Mouse (Mus musculus) kidney, embryonic 14.5 days (tissue): Measurements from ENCODE around the gene Dctn3. TPM values are rescaled to one million over a fixed set of nuclear protein-coding genes. Genes with fewer than 3 reads are reported as not detected.

Experiments used
- ATAC-seq: fragments of 200-750 bp; cut with Nextera tagmentation; 2 replicates; pipeline ENCODE4 v1.8.0; 2017; ENCODE audit warnings: moderate number of reproducible peaks, mild to moderate bottlenecking, moderate TSS enrichment, moderate library complexity; ENCODE audit not compliant: low FRiP score, low TSS enrichment
- H3K27ac ChIP-seq: fragments of 300-500 bp; sonication (generic); 2 replicates; pipeline ENCODE4 v1.5.1; 2014; ENCODE audit warnings: low read depth, mild to moderate bottlenecking, low read length, moderate library complexity, mixed read lengths
- H3K27me3 ChIP-seq: fragments of 300-500 bp; sonication (generic); 2 replicates; pipeline ENCODE4 v1.6.1; 2014; ENCODE audit warnings: mild to moderate bottlenecking, low read length; ENCODE audit not compliant: control insufficient read depth, insufficient read depth
- H3K36me3 ChIP-seq: fragments of 300-500 bp; sonication (generic); 2 replicates; pipeline ENCODE4 v1.6.1; 2014; ENCODE audit warnings: low read length, mixed read lengths; ENCODE audit not compliant: control insufficient read depth, insufficient read depth
- H3K4me1 ChIP-seq: fragments of 300-500 bp; sonication (generic); 2 replicates; pipeline ENCODE4 v1.6.1; 2014; ENCODE audit warnings: low read length, mixed read lengths; ENCODE audit not compliant: control insufficient read depth, insufficient read depth
- H3K4me2 ChIP-seq: fragments of 300-500 bp; sonication (generic); replicated peaks from 2 replicates; pipeline ENCODE4 v1.6.1; 2014; ENCODE audit warnings: low read depth, mild to moderate bottlenecking, low read length
- H3K4me3 ChIP-seq: fragments of 300-500 bp; sonication (generic); 2 replicates; pipeline ENCODE4 v1.5.1; 2014; ENCODE audit warnings: mild to moderate bottlenecking, low read length
- H3K9ac ChIP-seq: fragments of 300-500 bp; sonication (generic); 2 replicates; pipeline ENCODE4 v1.6.1; 2014; ENCODE audit warnings: low read depth, mild to moderate bottlenecking, low read length, moderate library complexity
- H3K9me3 ChIP-seq: fragments of 300-500 bp; sonication (generic); 2 replicates; pipeline ENCODE4 v1.6.1; 2016; ENCODE audit warnings: low read length; ENCODE audit not compliant: control insufficient read depth
- WGBS: fragments of 180-500 bp; shearing (Covaris S2); extraction: QIAGEN DNeasy Blood & Tissue Kit; methylation state at CpG from one replicate; pipeline ENCODE4 v1.1.7; 2014; 5-methylcytosine and 5-hydroxymethylcytosine counted together
- polyA plus RNA-seq: library from polyadenylated mRNA; unstranded; fragments of >200 nt; fragmentation: Nextera tagmentation; extraction: Ambion mirVana; gene quantifications from 2 replicates; pipeline ENCODE4 v1.2.1, GENCODE M21; 2014

The Dctn3 gene
- polyA plus RNA-seq, 1 experiment from 2014 or later: 107 TPM

GRCm38 (mm10) chr4:41716834-41717233, 6.1 kb downstream of the Dctn3 start:
- Histone ChIP-seq H3K36me3 (peaks cover 34% of the 10 kb centered on the region), H3K9me3 (no peaks in the 10 kb centered on the region), H3K4me3 (no peak overlapping the region), H3K4me1 (peaks cover 15% of the 10 kb centered on the region), H3K4me2 (no peak overlapping the region), H3K27me3 (no peaks in the 10 kb centered on the region), H3K9ac (no peak overlapping the region), H3K27ac (no peak overlapping the region)
- no peak for ATAC-seq
- 82% methylated on average over 6 of the region's 6 CpGs for WGBS

- Histone ChIP-seq H3K4me3 (no peak overlapping the region), H3K4me1 (peaks cover 17% of the 10 kb centered on the region), H3K9me3 (no peaks in the 10 kb centered on the region), H3K27ac (no peak overlapping the region), H3K27me3 (no peaks in the 10 kb centered on the region), H3K4me2 (no peak overlapping the region), H3K9ac (no peak overlapping the region), H3K36me3 (peaks cover 43% of the 10 kb centered on the region)
- ATAC-seq: no peak
- 90% methylated on average over 5 of the region's 5 CpGs for WGBS
Measured at GRCm38 (mm10) chr4:41715596-41715995, 7.4 kb downstream of the Dctn3 start.

GRCm38 (mm10) chr4:41715082-41715481, 7.9 kb downstream of the Dctn3 start:
- Histone ChIP-seq H3K36me3 (peaks cover 41% of the 10 kb centered on the region), H3K27me3 (no peaks in the 10 kb centered on the region), H3K4me1 (peaks cover 17% of the 10 kb centered on the region), H3K9ac (no peak overlapping the region), H3K9me3 (no peaks in the 10 kb centered on the region), H3K4me3 (no peak overlapping the region), H3K27ac (no peak overlapping the region), H3K4me2 (no peak overlapping the region)
- no peak for ATAC-seq
- WGBS: 79% methylated on average over 8 of the region's 8 CpGs

- H3K4me2 ChIP-seq: peak overlapping the region; percentile 73; the same call in 1 of the 2 replicates
- no peak overlapping the region for H3K27ac ChIP-seq
- H3K27me3 ChIP-seq: no peaks in the 10 kb centered on the region
- no peak overlapping the region for H3K4me3 ChIP-seq
- H3K9ac ChIP-seq: no peak overlapping the region
- 20% methylated on average over 8 of the region's 8 CpGs for WGBS
- H3K9me3 ChIP-seq: no peaks in the 10 kb centered on the region
- peaks cover 17% of the 10 kb centered on the region for H3K4me1 ChIP-seq
- peaks cover 33% of the 10 kb centered on the region for H3K36me3 ChIP-seq
- ATAC-seq: no peak
Measured at GRCm38 (mm10) chr4:41714276-41714675, 8.7 kb downstream of the Dctn3 start.

GRCm38 (mm10) chr4:41713197-41714067, 9.5 kb downstream of the Dctn3 start, which contains the start of gene Rpp25l:
Gene Rpp25l, minus strand, starts transcription at chr4:41713534.
- peak within 1 kb of the TSS; percentile 76 for H3K4me3 ChIP-seq
- H3K9me3 ChIP-seq: no peaks in the 10 kb centered on the region
- peak; percentile 71 for ATAC-seq
- H3K27me3 ChIP-seq: no peaks in the 10 kb centered on the region
- H3K4me1 ChIP-seq: peaks cover 17% of the 10 kb centered on the region
- peaks cover 24% of the 10 kb centered on the region for H3K36me3 ChIP-seq
- peak within 1 kb of the TSS; percentile 82 for H3K9ac ChIP-seq
- H3K4me2 ChIP-seq: peak within 1 kb of the TSS; percentile 73
- H3K27ac ChIP-seq: peak within 1 kb of the TSS; percentile 73
- under 1% methylated on average over 61 of the region's 61 CpGs for WGBS

- peak overlapping the region; percentile 76 for H3K4me3 ChIP-seq
- H3K9me3 ChIP-seq: no peaks in the 10 kb centered on the region
- peak overlapping the region; percentile 73; the same call in 1 of the 2 replicates for H3K27ac ChIP-seq
- H3K4me1 ChIP-seq: peaks cover 17% of the 10 kb centered on the region
- ATAC-seq: peak; percentile 20; the same call in 1 of the 2 replicates
- no peaks in the 10 kb centered on the region for H3K27me3 ChIP-seq
- peaks cover 20% of the 10 kb centered on the region for H3K36me3 ChIP-seq
- H3K4me2 ChIP-seq: peak overlapping the region; percentile 73
- 38% methylated on average over 31 of the region's 31 CpGs for WGBS
- peak overlapping the region; percentile 82 for H3K9ac ChIP-seq
Measured at GRCm38 (mm10) chr4:41712421-41713196, 10.4 kb downstream of the Dctn3 start.

GRCm38 (mm10) chr4:41711705-41712375, 11.1 kb downstream of the Dctn3 start:
- Histone ChIP-seq H3K27ac (no peak overlapping the region), H3K9me3 (no peaks in the 10 kb centered on the region), H3K4me3 (peak overlapping the region; percentile 76), H3K27me3 (no peaks in the 10 kb centered on the region), H3K36me3 (peaks cover 14% of the 10 kb centered on the region), H3K4me2 (peak overlapping the region; percentile 73), H3K4me1 (peaks cover 19% of the 10 kb centered on the region), H3K9ac (peak overlapping the region; percentile 82)
- ATAC-seq: no peak
- WGBS: 85% methylated on average over 16 of the region's 16 CpGs

- Histone ChIP-seq H3K27me3 (no peaks in the 10 kb centered on the region), H3K27ac (no peak overlapping the region), H3K9ac (no peak overlapping the region), H3K4me1 (peaks cover 19% of the 10 kb centered on the region), H3K9me3 (no peaks in the 10 kb centered on the region), H3K36me3 (peaks cover 14% of the 10 kb centered on the region), H3K4me3 (no peak overlapping the region), H3K4me2 (no peak overlapping the region)
- WGBS: 65% methylated on average over 4 of the region's 4 CpGs
- ATAC-seq: no peak
Measured at GRCm38 (mm10) chr4:41710229-41710628, 12.7 kb downstream of the Dctn3 start.
